Mouse (Mus musculus): ENCODE measurements around the gene Tiam2. TPM values are rescaled to one million over a fixed set of nuclear protein-coding genes. Genes with fewer than 3 reads are reported as not detected.
A peak's percentile ranks its signal among the peaks of the same experiment; 100 is the strongest.

Gene Tiam2
- total RNA-seq, 2 experiments from 2014 or later = 3.7 to 4.5 TPM

GRCm38 (mm10) chr17:3483091-3483490 is 156.7 kb downstream of the Tiam2 start:
- DNase-seq = no peak
- Histone ChIP-seq H3K27ac (no peak overlapping the region), H3K4me3 (no peak overlapping the region)
- intact Hi-C loops (cut with DNase I) = no loop called here
- no peak for TF ChIP-seq CTCF (IDR thresholded peaks at IDR 0.05)

- Histone ChIP-seq H3K4me3 (no peak overlapping the region), H3K27ac (no peak overlapping the region)
- intact Hi-C loops (cut with DNase I) = no loop called here
- no peak for TF ChIP-seq CTCF (IDR thresholded peaks at IDR 0.05)
- no peak for DNase-seq
Observed at GRCm38 (mm10) chr17:3485851-3486250, 159.5 kb downstream of the Tiam2 start.

GRCm38 (mm10) chr17:3487211-3487610 is 160.8 kb downstream of the Tiam2 start:
- intact Hi-C loops (cut with DNase I) = no loop called here
- H3K4me3 ChIP-seq = no peak overlapping the region
- no peak overlapping the region for H3K27ac ChIP-seq
- DNase-seq = no peak
- no peak for TF ChIP-seq CTCF (IDR thresholded peaks at IDR 0.05)

GRCm38 (mm10) chr17:3487721-3488601 is 161.6 kb downstream of the Tiam2 start:
- no peak for DNase-seq
- no peak for TF ChIP-seq CTCF (IDR thresholded peaks at IDR 0.05)
- intact Hi-C loops (cut with DNase I) = no loop called here
- Histone ChIP-seq H3K27ac (no peak overlapping the region), H3K4me3 (no peak overlapping the region)

GRCm38 (mm10) chr17:3490216-3490895 is 164.0 kb downstream of the Tiam2 start:
- TF ChIP-seq CTCF (IDR thresholded peaks at IDR 0.05) = no peak
- intact Hi-C loops (cut with DNase I) = no loop called here
- Histone ChIP-seq H3K27ac (no peak overlapping the region), H3K4me3 (no peak overlapping the region)
- no peak for DNase-seq

GRCm38 (mm10) chr17:3491065-3491464 is 164.7 kb downstream of the Tiam2 start:
- no peak overlapping the region for H3K4me3 ChIP-seq
- intact Hi-C loops (cut with DNase I) = no loop called here
- H3K27ac ChIP-seq = no peak overlapping the region
- no peak for DNase-seq
- TF ChIP-seq CTCF (IDR thresholded peaks at IDR 0.05) = no peak

GRCm38 (mm10) chr17:3491667-3492066 is 165.3 kb downstream of the Tiam2 start:
- no peak for TF ChIP-seq CTCF (IDR thresholded peaks at IDR 0.05)
- no peak for DNase-seq
- intact Hi-C loops (cut with DNase I) = no loop called here
- Histone ChIP-seq H3K4me3 (no peak overlapping the region), H3K27ac (no peak overlapping the region)

- H3K27ac ChIP-seq = no peak overlapping the region
- no peak for TF ChIP-seq CTCF (IDR thresholded peaks at IDR 0.05)
- intact Hi-C loops (cut with DNase I) = no loop called here
- H3K4me3 ChIP-seq = no peak overlapping the region
- DNase-seq = no peak
Observed at GRCm38 (mm10) chr17:3495576-3495975, 169.2 kb downstream of the Tiam2 start.

GRCm38 (mm10) chr17:3496080-3496479 is 169.7 kb downstream of the Tiam2 start:
- no peak for TF ChIP-seq CTCF (IDR thresholded peaks at IDR 0.05)
- DNase-seq = no peak
- intact Hi-C loops (cut with DNase I) = no loop called here
- no peak overlapping the region for H3K4me3 ChIP-seq
- H3K27ac ChIP-seq = no peak overlapping the region

- Histone ChIP-seq H3K27ac (no peak overlapping the region), H3K4me3 (no peak overlapping the region)
- DNase-seq = no peak
- intact Hi-C loops (cut with DNase I) = no loop called here
- TF ChIP-seq CTCF (IDR thresholded peaks at IDR 0.05) = peak; percentile 44
Observed at GRCm38 (mm10) chr17:3498086-3498485, 171.7 kb downstream of the Tiam2 start.

- DNase-seq = no peak
- TF ChIP-seq CTCF (IDR thresholded peaks at IDR 0.05) = no peak
- Histone ChIP-seq H3K27ac (no peak overlapping the region), H3K4me3 (no peak overlapping the region)
- intact Hi-C loops (cut with DNase I) = no loop called here
Observed at GRCm38 (mm10) chr17:3498580-3498979, 172.2 kb downstream of the Tiam2 start.

GRCm38 (mm10) chr17:3499468-3499867 is 173.1 kb downstream of the Tiam2 start:
- TF ChIP-seq CTCF (IDR thresholded peaks at IDR 0.05) = no peak
- intact Hi-C loops (cut with DNase I) = no loop called here
- no peak overlapping the region for H3K4me3 ChIP-seq

GRCm38 (mm10) chr17:3500076-3500475 is 173.7 kb downstream of the Tiam2 start:
- Histone ChIP-seq H3K4me3 (no peak overlapping the region), H3K27ac (no peak overlapping the region)
- intact Hi-C loops (cut with DNase I) = no loop called here
- TF ChIP-seq CTCF (IDR thresholded peaks at IDR 0.05) = no peak
- DNase-seq = no peak

More at GRCm38 (mm10) chr17:3499468-3499867, 173.1 kb downstream of the Tiam2 start:
- DNase-seq = no peak
- H3K27ac ChIP-seq = no peak overlapping the region

Measured in gastrocnemius, adult 2 months (tissue).